In genomic region chr17:12660572-12661260, GRCm38 (mm10) we compare ENCODE assay signal across 8 mouse cellular contexts. TPM values are rescaled to one million over a fixed set of nuclear protein-coding genes. Genes with fewer than 3 reads are reported as not detected.
A peak's percentile ranks its signal among the peaks of the same experiment; 100 is the strongest.
DNase-seq lines count a peak whose midpoint lies in the region; ATAC-seq lines count a peak whose summit lies in the region.

No protein-coding gene starts in this region.

- H3K4me1 ChIP-seq in heart, embryonic 12.5 days (replicated peaks), result peaks cover 19% of the 10 kb centered on the region

- H3K9me3 ChIP-seq in heart, embryonic 12.5 days (replicated peaks), result no peaks in the 10 kb centered on the region

- H3K27ac ChIP-seq in heart, embryonic 12.5 days (ENCODE audit: poor library complexity, severe bottlenecking), result no peak overlapping the region

- peak; percentile 90 for DNase-seq in heart, adult 11 months
- peak; percentile 17 for DNase-seq in thymus, postnatal 14 days
- no peak for DNase-seq in thymus, adult 18-20 months
- DNase-seq in heart, adult 9 months (ENCODE audit: low spot score in 2 of 2), result peak; percentile 26 to 49
- peak; percentile 53 for DNase-seq in lung, postnatal 25 days (ENCODE audit: low spot score)
- no peak for DNase-seq in spleen, postnatal 36 days (ENCODE audit: low spot score in 2 of 2)

- WGBS in heart, embryonic 12.5 days, result 64% methylated on average over 13 of the region's 13 CpGs

- ATAC-seq in heart, embryonic 12.5 days (ENCODE audit: insufficient number of reproducible peaks, low FRiP score), result no peak
- no peak for ATAC-seq in granulocyte monocyte progenitor cell, adult 5-6 weeks (replicated peaks; ENCODE audit: poor library complexity, severe bottlenecking)

- no peak overlapping the region for H3K4me3 ChIP-seq in heart, embryonic 12.5 days

- H3K36me3 ChIP-seq in heart, embryonic 12.5 days, result no peaks in the 10 kb centered on the region

- no peaks in the 10 kb centered on the region for H3K27me3 ChIP-seq in heart, embryonic 12.5 days (replicated peaks)

- H3K9ac ChIP-seq in heart, embryonic 12.5 days, result no peak overlapping the region

- no peak overlapping the region for H3K4me2 ChIP-seq in heart, embryonic 12.5 days

RNA-seq across cellular contexts. Expression of gene Slc22a1, which starts 14.9 kb away (rescaled TPM):
- polyA plus RNA-seq in heart, embryonic 12.5 days (2016; fragmentation: Nextera tagmentation; extraction: Ambion mirVana), result 4.0 and 4.7 TPM in 2 replicates
- total RNA-seq in granulocyte monocyte progenitor cell, adult 5-6 weeks (2014; fragmentation: Nextera tagmentation), result not detected in 2 replicates
- total RNA-seq in granulocyte monocyte progenitor cell, adult 5-6 weeks (2017), result not detected in 2 replicates

Comparison
In these comparisons a context has a peak if more than half of its experiments do, and no peak if none do; other contexts are left out.
1. DNase-seq: peak in heart, adult 11 months (single experiment), thymus, postnatal 14 days (single experiment), heart, adult 9 months (2 of 2) and lung, postnatal 25 days (single experiment); none in thymus, adult 18-20 months (0 of 2) and spleen, postnatal 36 days (0 of 2).